Mouse (Mus musculus): ENCODE measurements at regions not wholly inside any gene's neighbourhood (a gene's known extent, or its start where the extent isn't known, plus 50 kb on each side); places are given as distances from the start of the nearest gene placed in this dataset.

GRCm38 (mm10) chr10:98485751-98486681, 428.2 kb upstream of the Atp2b1 start:
- TF ChIP-seq CTCF (IDR thresholded peaks at IDR 0.05; ENCODE audit: extremely low read depth, insufficient read depth, low read length), result no peak
- 0 out of 2 replicates have a peak, but pooled peaks have one; percentile 3 for TF ChIP-seq POLR2A (IDR thresholded peaks at IDR 0.05; ENCODE audit: extremely low read depth, insufficient read depth, low read length)
